Mouse (Mus musculus) limb, embryonic 12.5 days (tissue): ENCODE measurements around the gene Schip1. TPM values are rescaled to one million over a fixed set of nuclear protein-coding genes. Genes with fewer than 3 reads are reported as not detected.
A peak's percentile ranks its signal among the peaks of the same experiment; 100 is the strongest.

Experiments
- ATAC-seq: fragments of 200-750 bp; cut with Nextera tagmentation; 2 replicates; pipeline ENCODE4 v1.8.0; 2017; ENCODE audit warnings: low read depth, moderate TSS enrichment; ENCODE audit not compliant: insufficient number of reproducible peaks, insufficient read depth, low FRiP score, low TSS enrichment
- H3K27ac ChIP-seq: fragments of 300-500 bp; sonication (generic); 2 replicates; pipeline ENCODE4 v1.5.1; 2016; ENCODE audit warnings: mild to moderate bottlenecking, moderate library complexity
- H3K27me3 ChIP-seq: fragments of 300-500 bp; sonication (generic); 2 replicates; pipeline ENCODE4 v1.6.1; 2016; ENCODE audit warnings: mild to moderate bottlenecking, moderate library complexity
- H3K36me3 ChIP-seq: fragments of 300-500 bp; sonication (generic); 2 replicates; pipeline ENCODE4 v1.6.1; 2016; ENCODE audit warnings: mild to moderate bottlenecking, moderate library complexity
- H3K4me1 ChIP-seq: fragments of 300-500 bp; sonication (generic); replicated peaks from 2 replicates; pipeline ENCODE4 v1.6.1; 2016
- H3K4me2 ChIP-seq: fragments of 300-500 bp; sonication (generic); 2 replicates; pipeline ENCODE4 v1.6.1; 2016; ENCODE audit warnings: mild to moderate bottlenecking, moderate library complexity
- H3K4me3 ChIP-seq: fragments of 300-500 bp; sonication (generic); replicated peaks from 2 replicates; pipeline ENCODE4 v1.5.1; 2016; ENCODE audit warnings: mild to moderate bottlenecking
- H3K9ac ChIP-seq: fragments of 300-500 bp; sonication (generic); replicated peaks from 2 replicates; pipeline ENCODE4 v1.6.1; 2016; ENCODE audit warnings: mild to moderate bottlenecking, moderate library complexity
- H3K9me3 ChIP-seq: fragments of 300-500 bp; sonication (generic); 2 replicates; pipeline ENCODE4 v1.6.1; 2016; ENCODE audit warnings: mild to moderate bottlenecking, moderate library complexity
- WGBS: fragments of 180-500 bp; shearing (Covaris S2); methylation state at CpG from one replicate; pipeline ENCODE4 v1.1.7; 2016; 5-methylcytosine and 5-hydroxymethylcytosine counted together
- polyA plus RNA-seq: library from polyadenylated mRNA; unstranded; fragments of >200 nt; fragmentation: Nextera tagmentation; extraction: Ambion mirVana; gene quantifications from 2 replicates; pipeline ENCODE4 v1.2.1, GENCODE M21; 2016

Gene Schip1
- polyA plus RNA-seq, 1 experiment from 2014 or later: 31.6 TPM

GRCm38 (mm10) chr3:68558744-68559143, 494.1 kb downstream of the Schip1 start:
- no peak for ATAC-seq
- Histone ChIP-seq H3K4me3 (no peak overlapping the region), H3K4me1 (0 out of 2 replicates have a peak, but pooled peaks cover 7% of the 10 kb centered on the region), H3K36me3 (no peaks in the 10 kb centered on the region), H3K9ac (no peak overlapping the region), H3K27ac (no peak overlapping the region), H3K9me3 (no peaks in the 10 kb centered on the region), H3K27me3 (no peaks in the 10 kb centered on the region), H3K4me2 (no peak overlapping the region)
- 89% methylated on average over 6 of the region's 6 CpGs for WGBS

GRCm38 (mm10) chr3:68560057-68560456, 495.5 kb downstream of the Schip1 start:
- H3K4me1 ChIP-seq: 0 out of 2 replicates have a peak, but pooled peaks cover 3% of the 10 kb centered on the region
- ATAC-seq: no peak
- H3K4me2 ChIP-seq: no peak overlapping the region
- H3K36me3 ChIP-seq: no peaks in the 10 kb centered on the region
- no peaks in the 10 kb centered on the region for H3K9me3 ChIP-seq
- H3K9ac ChIP-seq: no peak overlapping the region
- 85% methylated on average over 5 of the region's 5 CpGs for WGBS
- H3K4me3 ChIP-seq: no peak overlapping the region
- H3K27ac ChIP-seq: no peak overlapping the region
- no peaks in the 10 kb centered on the region for H3K27me3 ChIP-seq

- H3K9me3 ChIP-seq: no peaks in the 10 kb centered on the region
- no peak overlapping the region for H3K27ac ChIP-seq
- no peaks in the 10 kb centered on the region for H3K27me3 ChIP-seq
- no peaks in the 10 kb centered on the region for H3K36me3 ChIP-seq
- ATAC-seq: no peak
- H3K4me2 ChIP-seq: no peak overlapping the region
- no peak overlapping the region for H3K9ac ChIP-seq
- H3K4me3 ChIP-seq: no peak overlapping the region
- H3K4me1 ChIP-seq: 0 out of 2 replicates have a peak, but pooled peaks cover 3% of the 10 kb centered on the region
- WGBS: 86% methylated on average over 2 of the region's 2 CpGs
Observed at GRCm38 (mm10) chr3:68562838-68563237, 498.2 kb downstream of the Schip1 start.

- H3K4me3 ChIP-seq: no peak overlapping the region
- H3K27ac ChIP-seq: no peak overlapping the region
- H3K4me1 ChIP-seq: peaks cover 13% of the 10 kb centered on the region
- no peaks in the 10 kb centered on the region for H3K27me3 ChIP-seq
- H3K9ac ChIP-seq: no peak overlapping the region
- no peaks in the 10 kb centered on the region for H3K9me3 ChIP-seq
- 78% methylated on average over 8 of the region's 8 CpGs for WGBS
- no peaks in the 10 kb centered on the region for H3K36me3 ChIP-seq
- H3K4me2 ChIP-seq: no peak overlapping the region
- ATAC-seq: no peak
Observed at GRCm38 (mm10) chr3:68563922-68564321, 499.3 kb downstream of the Schip1 start.

GRCm38 (mm10) chr3:68564978-68565674, 500.5 kb downstream of the Schip1 start:
- WGBS: 83% methylated on average over 10 of the region's 10 CpGs
- no peaks in the 10 kb centered on the region for H3K36me3 ChIP-seq
- no peaks in the 10 kb centered on the region for H3K9me3 ChIP-seq
- no peak overlapping the region for H3K4me2 ChIP-seq
- no peak overlapping the region for H3K27ac ChIP-seq
- H3K4me3 ChIP-seq: no peak overlapping the region
- no peak overlapping the region for H3K9ac ChIP-seq
- H3K4me1 ChIP-seq: peaks cover 14% of the 10 kb centered on the region
- no peak for ATAC-seq
- no peaks in the 10 kb centered on the region for H3K27me3 ChIP-seq

GRCm38 (mm10) chr3:68565675-68566055, 501.1 kb downstream of the Schip1 start:
- H3K9me3 ChIP-seq: no peaks in the 10 kb centered on the region
- no peak overlapping the region for H3K4me3 ChIP-seq
- ATAC-seq: no peak
- H3K36me3 ChIP-seq: no peaks in the 10 kb centered on the region
- peaks cover 14% of the 10 kb centered on the region for H3K4me1 ChIP-seq
- H3K9ac ChIP-seq: no peak overlapping the region
- 72% methylated on average over 4 of the region's 4 CpGs for WGBS
- no peaks in the 10 kb centered on the region for H3K27me3 ChIP-seq
- no peak overlapping the region for H3K27ac ChIP-seq
- H3K4me2 ChIP-seq: no peak overlapping the region

GRCm38 (mm10) chr3:68567581-68567980, 503.0 kb downstream of the Schip1 start:
- H3K27ac ChIP-seq: no peak overlapping the region

GRCm38 (mm10) chr3:68568149-68568548, 503.5 kb downstream of the Schip1 start:
- Histone ChIP-seq H3K27ac (peak overlapping the region; percentile 79; the same call in 1 of the 2 replicates), H3K4me1 (peaks cover 24% of the 10 kb centered on the region)

More at GRCm38 (mm10) chr3:68567581-68567980, 503.0 kb downstream of the Schip1 start:
- no peak overlapping the region for H3K4me3 ChIP-seq
- H3K9ac ChIP-seq: no peak overlapping the region
- ATAC-seq: no peak
- no peaks in the 10 kb centered on the region for H3K36me3 ChIP-seq
- peaks cover 21% of the 10 kb centered on the region for H3K4me1 ChIP-seq
- H3K9me3 ChIP-seq: no peaks in the 10 kb centered on the region
- 85% methylated on average over 7 of the region's 7 CpGs for WGBS
- H3K27me3 ChIP-seq: no peaks in the 10 kb centered on the region
- H3K4me2 ChIP-seq: no peak overlapping the region

GRCm38 (mm10) chr3:68568716-68569115, 504.1 kb downstream of the Schip1 start:
- Histone ChIP-seq H3K27me3 (0 out of 2 replicates have a peak, but pooled peaks cover 3% of the 10 kb centered on the region), H3K36me3 (no peaks in the 10 kb centered on the region), H3K9ac (no peak overlapping the region), H3K4me3 (no peak overlapping the region), H3K4me1 (peaks cover 29% of the 10 kb centered on the region), H3K27ac (peak overlapping the region; percentile 84), H3K9me3 (no peaks in the 10 kb centered on the region), H3K4me2 (no peak overlapping the region)
- no peak for ATAC-seq
- 50% methylated on average over 7 of the region's 7 CpGs for WGBS

More at GRCm38 (mm10) chr3:68568149-68568548, 503.5 kb downstream of the Schip1 start:
- Histone ChIP-seq H3K36me3 (no peaks in the 10 kb centered on the region), H3K9me3 (no peaks in the 10 kb centered on the region), H3K4me3 (no peak overlapping the region), H3K9ac (no peak overlapping the region), H3K27me3 (0 out of 2 replicates have a peak, but pooled peaks cover under 1% of the 10 kb centered on the region), H3K4me2 (no peak overlapping the region)
- WGBS: 23% methylated on average over 3 of the region's 3 CpGs
- peak; percentile 79 for ATAC-seq

GRCm38 (mm10) chr3:68570319-68570718, 505.7 kb downstream of the Schip1 start:
- Histone ChIP-seq H3K4me1 (peaks cover 34% of the 10 kb centered on the region), H3K27me3 (0 out of 2 replicates have a peak, but pooled peaks cover 3% of the 10 kb centered on the region), H3K4me2 (no peak overlapping the region), H3K9me3 (no peaks in the 10 kb centered on the region), H3K9ac (no peak overlapping the region), H3K27ac (no peak overlapping the region), H3K36me3 (no peaks in the 10 kb centered on the region), H3K4me3 (no peak overlapping the region)
- ATAC-seq: no peak
- WGBS: 72% methylated on average over 4 of the region's 4 CpGs

GRCm38 (mm10) chr3:68572249-68573225, 507.9 kb downstream of the Schip1 start:
- Histone ChIP-seq H3K9me3 (no peaks in the 10 kb centered on the region), H3K9ac (peak overlapping the region; percentile 48), H3K4me2 (peak overlapping the region; percentile 65), H3K4me3 (peak overlapping the region; percentile 38), H3K27ac (no peak overlapping the region; the same call in 1 of the 2 replicates), H3K27me3 (0 out of 2 replicates have a peak, but pooled peaks cover 5% of the 10 kb centered on the region), H3K4me1 (peaks cover 50% of the 10 kb centered on the region), H3K36me3 (no peaks in the 10 kb centered on the region)
- no peak for ATAC-seq
- 15% methylated on average over 28 of the region's 28 CpGs for WGBS
